Mouse (Mus musculus) brain, adult 2 months (tissue): ENCODE measurements at regions not wholly inside any gene's neighbourhood (a gene's known extent, or its start where the extent isn't known, plus 50 kb on each side); places are given as distances from the start of the nearest gene placed in this dataset.
"Not testable (repeated sequence)": the region's sequence is repeated elsewhere in the genome, so short reads cannot be mapped to it uniquely, and the experiment has no call there.

Source experiments
- DNase-seq: peaks from one replicate; pipeline ENCODE4 v3.0.0; 2011; ENCODE audit warnings: low read depth, low spot score

- DNase-seq, result no peak
These were observed 2615.7 kb downstream of the Poteg start for GRCm38 (mm10) chr8:30063148-30063547.

DNA sequence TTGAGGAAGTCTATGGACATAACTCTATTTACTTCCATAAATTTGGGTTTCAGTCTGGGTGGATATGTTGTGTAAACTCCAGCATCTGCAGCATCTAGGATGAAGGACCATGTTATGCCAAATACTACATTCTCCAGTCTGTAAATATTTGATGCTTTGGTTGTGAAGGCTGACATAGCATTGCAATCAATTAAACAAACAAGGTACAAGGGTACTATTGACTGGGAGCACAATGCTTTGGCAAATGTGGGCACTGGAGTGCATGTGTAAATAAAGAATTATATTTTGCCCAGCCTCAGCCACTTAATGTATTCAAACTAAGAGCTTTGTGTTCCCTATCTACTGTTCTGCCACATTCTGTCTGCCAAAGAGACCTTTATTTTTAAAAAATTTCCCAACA is 2630.3 kb downstream of the Poteg start:
- no peak for DNase-seq

DNA sequence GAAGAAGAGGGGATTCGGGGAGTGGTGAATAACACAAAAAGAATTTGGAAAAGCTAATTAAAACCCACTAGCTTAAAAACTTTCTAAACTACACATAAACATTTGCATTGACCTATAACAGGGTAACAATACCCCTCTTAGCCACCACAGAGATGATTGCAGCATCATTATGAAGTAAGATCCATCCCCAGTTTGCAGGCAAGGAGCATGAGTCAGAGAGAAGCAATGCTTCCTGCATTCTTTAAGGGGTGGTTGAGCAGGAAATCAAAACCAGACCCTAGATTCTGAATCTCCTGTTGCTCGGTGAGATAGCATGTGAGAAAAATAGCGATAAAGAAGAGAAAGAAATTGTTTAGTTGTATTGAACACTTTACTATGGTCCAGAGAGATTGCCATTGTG is 2680.3 kb downstream of the Poteg start:
- no peak for DNase-seq

- peak; percentile 26 for DNase-seq
These were observed 2687.5 kb downstream of the Poteg start for GRCm38 (mm10) chr8:30134999-30135398.

DNA sequence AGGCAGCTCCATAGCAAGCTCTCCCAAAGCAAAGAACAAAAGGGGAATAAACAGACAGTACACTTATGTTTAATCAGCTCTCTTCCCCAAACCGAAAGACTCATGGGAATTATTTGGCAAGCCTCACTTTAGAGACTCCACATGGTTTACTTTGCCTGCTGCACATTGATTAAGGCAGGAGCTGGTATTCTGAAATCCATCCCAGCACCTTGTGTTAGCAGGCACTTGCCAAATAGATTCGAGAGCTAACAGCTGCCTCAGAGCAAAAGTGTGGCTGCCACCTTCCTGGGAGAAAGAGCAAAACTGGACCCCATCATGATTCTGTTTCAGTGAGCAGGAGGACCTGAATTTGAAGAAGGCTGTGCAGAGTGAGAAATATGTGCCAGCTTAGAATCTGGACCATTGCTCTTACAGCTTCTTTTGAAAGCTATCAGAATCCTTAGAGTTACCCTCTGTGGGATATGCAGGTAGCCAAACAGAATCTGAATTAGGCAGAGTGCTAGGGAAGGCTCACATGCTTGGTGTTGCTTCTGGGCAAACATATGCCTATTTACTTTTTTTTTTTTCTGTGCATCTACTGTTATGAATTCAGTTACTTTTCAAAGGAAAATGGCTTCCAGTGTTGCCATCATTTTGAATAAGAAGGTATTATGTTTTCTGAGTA is 2703.8 kb downstream of the Poteg start:
- peak; percentile 29 for DNase-seq

GRCm38 (mm10) chr8:30152921-30153320 is 2705.5 kb downstream of the Poteg start:
- DNase-seq, result peak; percentile 12

- DNase-seq, result peak; percentile 40
These were observed 2724.4 kb downstream of the Poteg start for GRCm38 (mm10) chr8:30171881-30172280.

DNA sequence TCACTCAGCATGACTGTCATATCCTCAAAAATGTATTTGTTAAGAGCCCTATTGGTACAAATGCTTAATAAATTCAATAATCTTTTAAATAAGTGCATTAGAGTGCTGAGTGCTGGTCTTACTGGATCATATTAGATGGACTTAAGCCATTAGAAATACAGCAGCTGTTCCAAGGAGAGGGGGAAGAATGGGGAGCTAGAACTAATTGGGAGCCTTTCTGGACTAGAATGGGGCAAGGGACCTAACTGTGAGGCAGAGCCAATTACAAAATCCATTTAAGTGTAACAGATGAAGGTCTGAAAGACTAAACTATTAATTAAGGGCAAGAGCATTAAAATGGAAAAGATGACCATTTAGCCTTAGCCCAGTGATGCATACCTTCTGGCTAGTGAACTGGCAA is 2755.3 kb downstream of the Poteg start:
- not testable (repeated sequence) for DNase-seq

DNA sequence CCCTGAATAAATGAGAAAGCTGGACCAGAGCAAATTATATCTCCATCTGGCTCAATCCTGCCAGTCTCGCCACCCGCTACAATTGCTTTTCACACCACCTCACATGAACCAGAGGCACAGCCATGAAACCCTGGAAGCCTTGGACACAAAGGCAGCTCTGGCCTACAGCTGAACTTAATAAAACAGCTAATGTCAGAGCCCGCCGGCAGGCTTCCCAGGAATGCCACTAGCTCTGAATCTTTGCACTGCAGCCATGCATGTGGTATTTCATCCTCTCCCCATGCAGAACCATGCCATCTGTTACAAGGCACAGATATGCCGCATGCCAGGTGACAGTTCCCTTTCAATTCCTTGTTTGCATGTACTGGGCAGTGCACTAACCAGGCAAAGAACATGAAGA is 2779.9 kb downstream of the Poteg start:
- peak; percentile 21 for DNase-seq

DNA sequence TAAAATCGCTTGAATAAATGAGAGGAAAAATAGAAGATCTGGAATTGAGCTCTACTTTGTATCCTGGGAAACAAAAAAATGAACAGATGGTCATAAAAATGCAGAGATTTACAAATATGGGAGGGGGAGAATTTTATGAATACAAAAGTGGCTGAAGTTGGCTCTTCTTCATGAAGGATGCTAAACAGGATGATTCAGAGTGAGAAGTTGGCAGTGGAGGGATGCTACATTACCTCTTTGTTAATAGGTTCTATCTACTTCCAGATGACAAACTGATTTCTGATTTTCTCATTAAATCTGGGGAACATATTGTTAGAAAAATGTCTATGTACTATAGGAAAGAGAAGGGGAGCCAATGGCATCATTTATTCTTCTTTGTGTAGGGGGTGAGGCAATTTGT is 2785.8 kb downstream of the Poteg start:
- peak; percentile 13 for DNase-seq

GRCm38 (mm10) chr8:30251797-30252196 is 2804.3 kb downstream of the Poteg start:
- no peak for DNase-seq

DNA sequence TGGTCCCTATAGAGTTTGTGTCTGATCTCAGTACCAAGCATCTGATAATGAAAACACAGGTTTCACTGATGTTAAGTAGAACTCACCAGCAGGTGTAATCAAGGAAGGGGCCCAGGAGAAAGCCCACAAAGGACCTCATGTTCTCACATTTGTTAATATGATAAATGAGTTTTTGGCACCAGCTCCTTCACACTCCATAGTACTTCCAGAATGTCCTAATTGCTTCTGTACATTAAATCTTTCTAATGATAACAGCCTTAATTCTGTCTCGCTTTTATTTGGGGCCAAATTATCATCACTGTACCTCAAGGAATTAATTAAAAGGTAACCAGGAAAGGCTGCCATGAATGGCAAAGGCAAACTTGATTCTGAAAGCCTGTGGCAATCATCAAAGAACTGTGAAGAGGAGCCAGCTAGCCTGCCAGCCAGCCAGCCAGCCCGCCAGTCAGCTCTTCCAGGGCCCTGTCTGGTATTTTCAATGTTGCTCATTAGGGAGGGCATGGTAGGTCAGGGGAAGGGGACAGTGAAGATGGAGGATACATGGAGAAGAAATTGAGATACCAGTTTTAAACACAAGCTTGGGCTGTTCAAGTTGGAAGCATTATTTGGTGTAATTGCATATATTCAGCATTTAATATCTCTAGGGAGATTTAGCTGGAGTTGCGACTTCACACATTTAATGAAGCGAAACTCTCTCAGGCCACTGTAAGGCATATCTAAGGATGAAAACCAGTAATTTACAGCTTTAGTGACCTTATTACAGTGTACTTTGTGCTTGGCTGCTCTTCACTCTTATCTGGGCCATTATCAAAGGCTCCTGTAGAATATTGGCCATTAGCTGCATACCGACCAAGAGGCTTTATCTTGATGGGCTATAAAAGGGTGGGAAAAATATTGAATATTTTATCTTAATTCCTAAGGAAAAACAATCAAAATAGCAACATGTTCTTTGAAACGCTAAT is 2822.8 kb downstream of the Poteg start:
- no peak for DNase-seq

- peak; percentile 67 for DNase-seq
These were observed 2841.7 kb downstream of the Poteg start for GRCm38 (mm10) chr8:30289169-30289568.

- no peak for DNase-seq
These were observed 2883.7 kb downstream of the Poteg start for GRCm38 (mm10) chr8:30331201-30331600.

DNA sequence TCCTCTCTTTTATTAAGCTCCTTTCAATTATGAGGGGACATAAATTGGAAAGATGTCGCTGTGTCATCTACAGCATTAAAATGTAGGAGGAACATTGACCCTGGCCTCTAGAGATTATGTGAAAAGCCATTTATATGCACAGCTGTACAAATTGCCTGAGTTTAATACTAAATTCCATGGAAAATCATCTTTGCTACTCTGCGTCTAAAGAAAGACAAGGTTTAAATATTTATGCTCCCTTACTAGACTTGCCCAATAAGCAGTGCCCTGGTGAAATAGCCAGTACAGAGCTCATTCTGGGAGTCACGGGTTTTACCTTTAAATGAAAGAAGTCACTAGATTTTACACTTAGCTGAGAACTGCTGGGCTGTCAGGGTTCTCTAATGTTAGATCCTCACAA is 2885.9 kb downstream of the Poteg start:
- DNase-seq, result no peak

- no peak for DNase-seq
These were observed 2912.0 kb downstream of the Poteg start for GRCm38 (mm10) chr8:30359464-30359863.

- DNase-seq, result no peak
These were observed 2918.3 kb downstream of the Poteg start for GRCm38 (mm10) chr8:30365721-30366120.

DNA sequence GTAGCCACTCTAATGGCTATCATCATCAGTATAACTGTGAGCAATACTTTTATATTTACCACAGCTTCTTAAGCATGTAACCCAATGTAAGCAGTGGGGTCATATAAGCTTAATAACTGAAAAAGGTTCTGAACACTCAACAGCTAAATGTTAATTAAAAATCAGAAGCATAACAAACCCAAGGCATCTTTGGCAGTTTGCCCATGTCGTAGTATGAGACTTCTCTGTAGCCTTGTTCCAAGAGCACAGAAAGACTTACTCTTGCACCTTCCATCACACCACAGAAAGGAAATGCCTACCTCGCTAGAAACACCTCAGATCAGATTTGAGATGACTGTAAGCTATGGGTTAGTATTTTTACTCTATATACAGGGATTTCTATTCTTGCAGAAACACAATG is 2944.5 kb downstream of the Poteg start:
- DNase-seq, result peak; percentile 5

GRCm38 (mm10) chr8:30439423-30439822 is 2989.1 kb upstream of the 5930422O12Rik start:
- no peak for DNase-seq

- DNase-seq, result peak; percentile 19
These were observed 2986.7 kb upstream of the 5930422O12Rik start for GRCm38 (mm10) chr8:30441821-30442220.

DNA sequence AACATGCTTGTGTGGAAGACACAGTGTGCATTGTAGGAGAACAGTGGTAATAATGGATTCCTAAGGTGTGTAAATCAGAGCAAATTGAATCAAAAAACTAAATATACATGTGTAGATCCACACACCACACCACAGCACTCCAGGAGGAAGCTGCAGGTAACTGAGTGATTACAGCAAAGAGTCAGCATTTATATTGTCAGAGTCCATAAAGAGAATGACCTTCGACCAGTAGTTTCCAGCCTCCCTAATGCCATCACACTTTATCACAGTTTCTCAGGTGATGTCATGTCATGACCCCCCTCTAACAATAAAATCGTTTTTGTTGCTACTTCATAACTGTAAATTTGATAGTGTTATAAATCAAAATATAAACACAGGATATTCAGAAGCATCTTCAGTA is 2984.6 kb upstream of the 5930422O12Rik start:
- no peak for DNase-seq

DNA sequence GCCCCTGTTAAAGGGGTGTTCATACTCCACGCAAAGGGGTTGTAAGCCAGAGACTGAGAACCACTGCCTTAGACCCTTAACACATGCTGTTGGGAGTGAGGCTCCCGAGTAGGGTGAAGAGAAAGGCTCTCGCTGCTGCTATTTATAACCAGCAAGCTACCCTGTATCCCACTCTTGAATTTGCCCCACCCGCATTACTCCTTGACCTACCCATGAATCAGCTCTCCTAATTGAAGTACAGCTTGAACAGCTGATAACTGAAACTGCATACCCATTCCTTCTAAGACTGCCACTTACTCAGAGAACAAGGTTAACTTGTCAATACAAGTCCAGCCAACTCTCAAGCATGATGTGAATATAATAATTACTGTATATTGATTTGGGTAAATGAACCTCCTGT is 2984.2 kb upstream of the 5930422O12Rik start:
- DNase-seq, result no peak

GRCm38 (mm10) chr8:30458136-30458535 is 2970.4 kb upstream of the 5930422O12Rik start:
- no peak for DNase-seq
